Mouse (Mus musculus): ENCODE data around the gene Sfmbt2.

- TF ChIP-seq HCFC1 (IDR thresholded peaks at IDR 0.05; ENCODE audit: borderline replicate concordance, insufficient read depth, low read length) = no peak
- no peak for TF ChIP-seq MAFK (IDR thresholded peaks at IDR 0.05; ENCODE audit: insufficient read depth, low read depth, low read length)
- TF ChIP-seq ZC3H11A (IDR thresholded peaks at IDR 0.05; ENCODE audit: borderline replicate concordance, low read depth, low read length) = no peak
- TF ChIP-seq CHD2 (IDR thresholded peaks at IDR 0.05; ENCODE audit: low read depth, low read length) = no peak
- no peak for TF ChIP-seq ZNF384 (IDR thresholded peaks at IDR 0.05; ENCODE audit: low read depth, low read length)
Observed at GRCm38 (mm10) chr2:10516516-10516915, 146.2 kb downstream of the Sfmbt2 start.

All from ES-E14 (cell line).